Mouse (Mus musculus): Measurements from ENCODE around the gene Btbd35f6. TPM values are rescaled to one million over a fixed set of nuclear protein-coding genes. Genes with fewer than 3 reads are reported as not detected.
"Not testable (repeated sequence)": the region's sequence is repeated elsewhere in the genome, so short reads cannot be mapped to it uniquely, and the experiment has no call there.

Gene Btbd35f6
- polyA plus RNA-seq (2016; fragmentation: Nextera tagmentation; extraction: Ambion mirVana), result not detected in 2 replicates

DNA sequence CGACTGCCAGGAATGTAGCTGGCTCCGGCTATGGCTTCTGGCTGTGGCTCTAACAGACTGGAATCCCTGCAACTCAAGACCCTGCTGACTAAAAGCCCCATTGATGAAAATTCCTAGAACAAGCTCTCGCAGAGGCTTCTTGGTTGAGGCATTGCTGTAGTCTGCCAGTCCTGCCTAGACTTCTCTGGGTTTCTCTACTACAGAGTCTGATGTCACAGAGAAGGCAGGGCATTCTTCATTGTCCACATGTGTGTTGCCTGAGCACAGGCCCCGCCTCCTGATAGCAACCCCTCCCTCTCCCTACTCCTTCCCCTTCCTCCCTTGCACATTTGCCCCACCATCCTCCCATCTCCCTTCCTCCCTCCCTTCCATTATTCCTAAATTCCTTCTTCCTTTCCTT lies at the start of gene Btbd35f6:
Gene Btbd35f6, minus strand, starts transcription at position 101 of the 400 bp plus-strand sequence.
- H3K4me1 ChIP-seq; H3K27me3 ChIP-seq; H3K36me3 ChIP-seq; H3K9me3 ChIP-seq (replicated peaks); H3K4me2 ChIP-seq (replicated peaks); H3K27ac ChIP-seq; H3K4me3 ChIP-seq; ATAC-seq (ENCODE audit: low FRiP score); H3K9ac ChIP-seq: not testable (repeated sequence)
- WGBS, result 56% methylated on average over 1 of the region's 4 CpGs

DNA sequence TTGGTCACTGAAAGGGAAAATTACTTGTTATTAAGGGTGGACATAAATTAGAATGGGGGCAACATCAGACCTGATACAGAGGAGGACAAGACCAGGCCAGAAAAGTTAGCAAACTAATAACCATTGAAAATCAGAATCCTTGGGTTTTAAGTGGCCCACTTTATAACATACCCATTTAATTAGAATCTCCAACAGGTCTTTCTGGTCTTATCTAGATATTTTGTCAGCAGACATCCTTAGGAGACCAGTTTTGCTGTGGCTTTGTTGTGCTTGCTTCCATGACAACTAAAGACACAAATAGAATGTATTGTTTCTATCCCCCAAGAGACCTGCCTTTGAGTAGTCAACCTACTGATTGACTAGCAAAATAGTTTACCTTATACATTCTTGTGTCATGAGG lies 30.4 kb upstream of the Btbd35f6 start, which contains the start of gene Gm21870:
Gene Gm21870, minus strand, starts transcription at position 101 of the 400 bp plus-strand sequence.
- not testable (repeated sequence) for H3K9ac ChIP-seq; H3K4me2 ChIP-seq (replicated peaks); H3K36me3 ChIP-seq; ATAC-seq (ENCODE audit: low FRiP score); H3K27ac ChIP-seq; H3K4me3 ChIP-seq; H3K4me1 ChIP-seq; H3K27me3 ChIP-seq; H3K9me3 ChIP-seq (replicated peaks)

GRCm38 (mm10) chrX:33930216-33930615 lies 26.1 kb downstream of the Btbd35f6 start:
- not testable (repeated sequence) for H3K36me3 ChIP-seq; ATAC-seq (ENCODE audit: low FRiP score); H3K4me3 ChIP-seq; H3K4me2 ChIP-seq (replicated peaks); H3K27ac ChIP-seq; H3K4me1 ChIP-seq; H3K9ac ChIP-seq; H3K27me3 ChIP-seq
- WGBS, result no CpG with 5 or more reads among the region's 1 CpGs
- peaks cover 31% of the 10 kb centered on the region for H3K9me3 ChIP-seq (replicated peaks)

DNA sequence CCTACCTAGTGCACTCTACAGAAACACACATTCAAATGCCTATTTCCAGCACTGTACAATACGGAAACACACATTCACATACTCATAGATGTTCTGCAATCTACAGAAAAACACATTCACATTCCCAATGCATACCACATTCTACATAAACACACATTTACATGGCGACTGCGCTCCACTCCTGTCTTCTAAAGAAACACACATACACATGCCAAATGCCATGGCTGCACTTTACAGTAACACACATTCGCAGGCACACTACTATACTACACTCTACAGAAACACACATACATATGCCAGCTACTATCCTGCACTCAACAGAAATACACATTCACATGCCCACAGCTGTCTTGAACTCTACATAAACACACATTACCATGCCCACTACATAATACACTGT lies 28.1 kb downstream of the Btbd35f6 start:
- H3K9me3 ChIP-seq (replicated peaks), result peaks cover 31% of the 10 kb centered on the region
- not testable (repeated sequence) for H3K27me3 ChIP-seq; H3K27ac ChIP-seq; H3K4me2 ChIP-seq (replicated peaks); H3K36me3 ChIP-seq; H3K4me1 ChIP-seq; ATAC-seq (ENCODE audit: low FRiP score); H3K4me3 ChIP-seq; H3K9ac ChIP-seq
- WGBS, result 86% methylated on average over 4 of the region's 4 CpGs

DNA sequence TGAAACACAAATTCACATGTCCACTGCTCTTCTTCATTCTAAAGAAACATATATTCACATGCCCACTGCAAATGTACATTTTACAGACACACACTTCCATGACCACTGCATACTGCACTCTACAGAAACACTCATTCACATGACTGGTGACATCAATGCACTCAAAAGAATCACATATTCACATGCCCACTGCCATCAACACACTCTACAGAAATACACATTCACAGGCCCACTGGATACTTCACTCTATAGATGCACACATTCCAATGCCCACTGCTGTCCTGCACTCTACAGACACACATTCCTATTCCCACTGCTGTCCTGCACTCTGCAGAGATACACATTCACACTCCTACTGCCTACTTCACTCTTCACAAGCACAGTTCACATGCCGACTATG lies 30.0 kb downstream of the Btbd35f6 start:
- ATAC-seq (ENCODE audit: low FRiP score); H3K27me3 ChIP-seq; H3K36me3 ChIP-seq; H3K4me2 ChIP-seq (replicated peaks); H3K27ac ChIP-seq; H3K4me1 ChIP-seq; H3K4me3 ChIP-seq; H3K9ac ChIP-seq: not testable (repeated sequence)
- H3K9me3 ChIP-seq (replicated peaks), result peaks cover 40% of the 10 kb centered on the region
- no CpG with 5 or more reads among the region's 1 CpGs for WGBS

- not testable (repeated sequence) for H3K4me1 ChIP-seq; H3K27ac ChIP-seq; H3K27me3 ChIP-seq; H3K4me3 ChIP-seq; H3K9ac ChIP-seq; H3K4me2 ChIP-seq (replicated peaks); ATAC-seq (ENCODE audit: low FRiP score); H3K36me3 ChIP-seq
- WGBS, result 83% methylated on average over 2 of the region's 2 CpGs
- H3K9me3 ChIP-seq (replicated peaks), result peaks cover 37% of the 10 kb centered on the region
Observed at GRCm38 (mm10) chrX:33925420-33925819, 30.9 kb downstream of the Btbd35f6 start.

Other genes with a start within 250 kb of the Btbd35f6 start
- not detected in 2 replicates for gene Gm21870, start 30.3 kb upstream of the Btbd35f6 start, polyA plus RNA-seq (2016; fragmentation: Nextera tagmentation; extraction: Ambion mirVana)
- gene Btbd35f9, start 205.0 kb upstream of the Btbd35f6 start, polyA plus RNA-seq (2016; fragmentation: Nextera tagmentation; extraction: Ambion mirVana), result not detected in 2 replicates

Measured in hindbrain, embryonic 12.5 days (tissue).